Mouse (Mus musculus) liver, embryonic 11.5 days (tissue): Measurements from ENCODE around the gene Cr2. TPM values are rescaled to one million over a fixed set of nuclear protein-coding genes. Genes with fewer than 3 reads are reported as not detected.

Experiments used
- polyA plus RNA-seq: library from polyadenylated mRNA; unstranded; fragments of >200 nt; fragmentation: Nextera tagmentation; extraction: Ambion mirVana; gene quantifications from 2 replicates; pipeline ENCODE4 v1.2.1, GENCODE M21; 2014

The Cr2 gene
- polyA plus RNA-seq, 1 experiment from 2014 or later: 0.27 TPM

Other genes with a start within 250 kb of the Cr2 start
- 35.8 and 37.1 TPM in 2 replicates for gene Cd34, start 237.9 kb downstream of the Cr2 start, polyA plus RNA-seq
- 0.65 and 0.82 TPM in 2 replicates for gene Cd46, start 84.5 kb downstream of the Cr2 start, polyA plus RNA-seq
- gene Cr1l, start 45.1 kb downstream of the Cr2 start, polyA plus RNA-seq: 72.4 and 81.8 TPM in 2 replicates